Mouse (Mus musculus) adrenal gland, adult 2 months (tissue): ENCODE measurements around the gene Il19. TPM values are rescaled to one million over a fixed set of nuclear protein-coding genes. Genes with fewer than 3 reads are reported as not detected.

Experiments used
- polyA plus RNA-seq: library from polyadenylated mRNA; depleted of rRNA; stranded (reverse); fragments of >200 nt; gene quantifications from 2 replicates; pipeline ENCODE4 v1.2.3, GENCODE M21; 2012; rRNA removed
- total RNA-seq, 2 experiments: library from RNA; stranded (reverse); gene quantifications; 2 replicates each; pipeline ENCODE4 v1.2.3; 2021

Gene Il19
- total and polyA plus RNA-seq, 3 experiments: not detected

Other genes with a start within 250 kb of the Il19 start
- gene Gm29427, start 224.3 kb downstream of the Il19 start, total RNA-seq: not detected
- gene Gm29427, start 224.3 kb downstream of the Il19 start, polyA plus RNA-seq: not detected in 2 replicates
- gene Yod1, start 222.8 kb downstream of the Il19 start, total RNA-seq: 10 to 100 TPM in 1 of 2 experiments, 1 to 10 TPM in 1; 9.5 to 10.6 TPM
- 1.9 and 2.1 TPM in 2 replicates for gene Yod1, start 222.8 kb downstream of the Il19 start, polyA plus RNA-seq
- gene Pfkfb2, start 210.9 kb downstream of the Il19 start, total RNA-seq: 10 to 100 TPM; 26.1 to 35.5 TPM
- gene Pfkfb2, start 210.9 kb downstream of the Il19 start, polyA plus RNA-seq: 5.8 and 5.9 TPM in 2 replicates
- gene AA986860, start 208.1 kb downstream of the Il19 start, total RNA-seq: 1 to 10 TPM; 3.1 to 6.8 TPM
- 1.8 and 3.7 TPM in 2 replicates for gene AA986860, start 208.1 kb downstream of the Il19 start, polyA plus RNA-seq
- under 1 TPM in 1 of 2 experiments, not detected in 1; 0.17 TPM for gene Fcamr, start 139.2 kb downstream of the Il19 start, total RNA-seq
- gene Fcamr, start 139.2 kb downstream of the Il19 start, polyA plus RNA-seq: not detected in 2 replicates
- gene Pigr, start 113.4 kb downstream of the Il19 start, total RNA-seq: 1 to 10 TPM in 1 of 2 experiments, under 1 TPM in 1; 0.14 to 3.2 TPM
- gene Pigr, start 113.4 kb downstream of the Il19 start, polyA plus RNA-seq: 0.07 TPM in 2 replicates
- gene Fcmr, start 74.4 kb downstream of the Il19 start, total RNA-seq: 1 to 10 TPM in 1 of 2 experiments, not detected in 1; 1.0 TPM
- gene Fcmr, start 74.4 kb downstream of the Il19 start, polyA plus RNA-seq: 0.41 and 1.4 TPM in 2 replicates
- gene Il24, start 52.7 kb downstream of the Il19 start, total RNA-seq: not detected
- not detected in 2 replicates for gene Il24, start 52.7 kb downstream of the Il19 start, polyA plus RNA-seq
- gene Il20, start 28.7 kb downstream of the Il19 start, total RNA-seq: not detected
- not detected in 2 replicates for gene Il20, start 28.7 kb downstream of the Il19 start, polyA plus RNA-seq
- not detected for gene Il10, start 79.7 kb upstream of the Il19 start, total RNA-seq
- gene Il10, start 79.7 kb upstream of the Il19 start, polyA plus RNA-seq: not detected in 2 replicates
- 100 to 1,000 TPM; 161 to 176 TPM for gene Mapkapk2, start 157.7 kb upstream of the Il19 start, total RNA-seq
- 130 and 132 TPM in 2 replicates for gene Mapkapk2, start 157.7 kb upstream of the Il19 start, polyA plus RNA-seq
- gene Dyrk3, start 198.2 kb upstream of the Il19 start, total RNA-seq: 1 to 10 TPM; 5.6 to 7.3 TPM
- 2.3 and 3.2 TPM in 2 replicates for gene Dyrk3, start 198.2 kb upstream of the Il19 start, polyA plus RNA-seq
- gene Eif2d, start 213.1 kb upstream of the Il19 start, total RNA-seq: 10 to 100 TPM; 40.0 to 41.8 TPM
- 27.5 and 29.7 TPM in 2 replicates for gene Eif2d, start 213.1 kb upstream of the Il19 start, polyA plus RNA-seq